Mouse (Mus musculus) lung, postnatal 14 days (tissue): ENCODE results near the gene Zfp366.

Experiments used
- DNase-seq: peaks from one replicate; pipeline ENCODE4 v3.0.0; 2021

Gene Zfp366

GRCm38 (mm10) chr13:99187456-99187855 lies 2.8 kb downstream of the Zfp366 start:
- DNase-seq = no peak

GRCm38 (mm10) chr13:99188625-99189024 lies 4.0 kb downstream of the Zfp366 start:
- no peak for DNase-seq

GRCm38 (mm10) chr13:99189671-99190070 lies 5.0 kb downstream of the Zfp366 start:
- DNase-seq = no peak

- peak; percentile 41 for DNase-seq
Observed at GRCm38 (mm10) chr13:99190466-99190865, 5.8 kb downstream of the Zfp366 start.

- DNase-seq = no peak
Observed at GRCm38 (mm10) chr13:99191063-99191462, 6.4 kb downstream of the Zfp366 start.

GRCm38 (mm10) chr13:99196314-99196713 lies 11.7 kb downstream of the Zfp366 start:
- DNase-seq = no peak

- no peak for DNase-seq
Observed at GRCm38 (mm10) chr13:99196865-99197264, 12.2 kb downstream of the Zfp366 start.

- DNase-seq = no peak
Observed at GRCm38 (mm10) chr13:99201647-99202574, 17.3 kb downstream of the Zfp366 start.

- DNase-seq = no peak
Observed at GRCm38 (mm10) chr13:99207214-99207613, 22.6 kb downstream of the Zfp366 start.

GRCm38 (mm10) chr13:99209859-99210258 lies 25.2 kb downstream of the Zfp366 start:
- no peak for DNase-seq

- DNase-seq = no peak
Observed at GRCm38 (mm10) chr13:99210837-99211236, 26.2 kb downstream of the Zfp366 start.

GRCm38 (mm10) chr13:99212976-99213375 lies 28.4 kb downstream of the Zfp366 start:
- DNase-seq = no peak

- no peak for DNase-seq
Observed at GRCm38 (mm10) chr13:99216005-99216404, 31.4 kb downstream of the Zfp366 start.

GRCm38 (mm10) chr13:99217984-99218383 lies 33.4 kb downstream of the Zfp366 start:
- no peak for DNase-seq

- DNase-seq = no peak
Observed at GRCm38 (mm10) chr13:99219586-99219985, 35.0 kb downstream of the Zfp366 start.

- no peak for DNase-seq
Observed at GRCm38 (mm10) chr13:99221996-99222395, 37.4 kb downstream of the Zfp366 start.

- no peak for DNase-seq
Observed at GRCm38 (mm10) chr13:99222476-99222875, 37.9 kb downstream of the Zfp366 start.

GRCm38 (mm10) chr13:99223321-99223884 lies 38.8 kb downstream of the Zfp366 start:
- DNase-seq = no peak

GRCm38 (mm10) chr13:99223917-99224316 lies 39.3 kb downstream of the Zfp366 start:
- DNase-seq = no peak

- DNase-seq = no peak
Observed at GRCm38 (mm10) chr13:99225374-99226240, 41.0 kb downstream of the Zfp366 start.

GRCm38 (mm10) chr13:99226809-99227208 lies 42.2 kb downstream of the Zfp366 start:
- DNase-seq = no peak

- DNase-seq = no peak
Observed at GRCm38 (mm10) chr13:99227456-99228250, 43.0 kb downstream of the Zfp366 start.
